Comparison of ENCODE assay signal across 11 mouse cellular contexts in the genomic region with DNA sequence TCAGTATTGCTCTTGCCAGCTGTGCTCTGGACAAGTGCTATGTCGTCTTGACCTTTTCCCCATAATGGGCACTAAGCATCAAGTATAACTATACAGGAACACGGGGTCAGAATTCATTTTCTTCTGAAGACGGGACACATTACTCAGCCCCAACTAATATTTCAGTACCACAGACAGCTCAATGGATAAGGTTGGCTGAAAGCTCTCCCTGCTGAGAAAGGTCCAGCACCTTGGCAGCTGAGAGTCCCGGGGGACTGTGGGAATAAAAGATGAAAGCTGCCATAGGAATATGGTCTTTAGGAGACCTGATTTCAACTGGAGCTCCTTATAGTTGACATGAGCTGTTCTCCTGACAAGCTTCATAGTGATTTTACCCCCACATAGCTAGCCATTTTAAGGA.
A peak's percentile ranks its signal among the peaks of the same experiment; 100 is the strongest.
DNase-seq lines count a peak whose midpoint lies in the region; ATAC-seq lines count a peak whose summit lies in the region.
"Had no signal": no experiment of that assay in that cellular context is flagged by ENCODE, and none has a peak within 500 bp of the region (broad histone marks: within the 10 kb centered on the region; RNA-seq: fewer than 3 reads in every experiment).

No protein-coding gene starts in this region.

- peak; percentile 19 for DNase-seq in cerebellum, adult 9-11 months
- no peak for DNase-seq in cerebellum, adult 11-12 months
- peak; percentile 11 for DNase-seq in kidney, postnatal 10 days
- no peak for DNase-seq in kidney, postnatal 36 days
- DNase-seq in ES-CJ7 (ENCODE audit: low read depth, low spot score) (peak; percentile 11), R1 (ENCODE audit: low read depth, low spot score) (peak; percentile 19)
- no peak for DNase-seq in spleen, postnatal 4 days (ENCODE audit: low spot score in 2 of 2)
- DNase-seq: gastrocnemius, postnatal 25 days; heart, postnatal 36 days had no signal

- no peak for ATAC-seq in megakaryocyte progenitor cell, adult 5-6 weeks (replicated peaks; ENCODE audit: poor library complexity)
- ATAC-seq: liver, embryonic 12.5 days had no signal

Comparison
In these comparisons a context has a peak if more than half of its experiments do, and no peak if none do; other contexts are left out.
1. DNase-seq: peak in cerebellum, adult 9-11 months (single experiment), kidney, postnatal 10 days (single experiment), ES-CJ7 (single experiment) and R1 (single experiment); none in cerebellum, adult 11-12 months (single experiment), kidney, postnatal 36 days (0 of 2) and spleen, postnatal 4 days (0 of 2).